Mouse (Mus musculus): ENCODE results near the gene Anxa9. TPM values are rescaled to one million over a fixed set of nuclear protein-coding genes. Genes with fewer than 3 reads are reported as not detected.

Anxa9 gene
- total and polyA plus RNA-seq, 3 experiments: 1.5 to 4.1 (median 2.5) TPM

GRCm38 (mm10) chr3:95290156-95290555 lies 16.8 kb downstream of the Anxa9 start:
- in situ Hi-C loops (cut with MboI; ENCODE audit: low pct_ligation_motif_present, low pct_unique_long_range_greater_than_20kb, low sequenced_read_pairs) (no loop called here), dilution Hi-C loops (cut with MboI; ENCODE audit: extremely low pct_ligation_motif_present, extremely low pct_unique_long_range_greater_than_20kb, low sequenced_read_pairs) (no loop called here)
- H3K79me2 ChIP-seq (replicated peaks; ENCODE audit: control insufficient read depth, extremely low read depth, insufficient read depth, poor library complexity, severe bottlenecking): no peaks in the 10 kb centered on the region
- H3K27me3 ChIP-seq (replicated peaks): no peaks in the 10 kb centered on the region
- H3K27ac ChIP-seq (ENCODE audit: insufficient read depth, low read depth): no peak overlapping the region
- H3K36me3 ChIP-seq (replicated peaks in 1 of 2; ENCODE audit: control insufficient read depth in 1 of 2, insufficient read depth in 1 of 2, low read length in 1 of 2): peaks cover 20 to 43% of the 10 kb centered on the region in 2 experiments
- DNase-seq (ENCODE audit: extremely low read depth): no peak
- no peak overlapping the region for H3K4me2 ChIP-seq (ENCODE audit: insufficient read depth, low read depth, poor library complexity, severe bottlenecking)
- peaks cover 0 to 19% of the 10 kb centered on the region in 2 experiments; a peak in 3 of 4 replicates for H3K4me1 ChIP-seq (ENCODE audit: control insufficient read depth in 1 of 2, insufficient read depth in 2 of 2)
- TF ChIP-seq POLR2A (IDR thresholded peaks at IDR 0.05; ENCODE audit: low read depth, low read length) (no peak), MXI1 (IDR thresholded peaks at IDR 0.05; ENCODE audit: low read depth, low read length) (no peak), ELF1 (IDR thresholded peaks at IDR 0.05; ENCODE audit: low read depth, low read length) (no peak)
- no peak overlapping the region for H3K4me3 ChIP-seq (replicated peaks in 1 of 3; ENCODE audit: low read depth in 2 of 3, low read length in 2 of 3, poor library complexity in 1 of 3)
- no peaks in the 10 kb centered on the region for H3K9me3 ChIP-seq (replicated peaks; ENCODE audit: low read length)
- H3K9ac ChIP-seq (ENCODE audit: insufficient read depth, low read depth): no peak overlapping the region

DNA sequence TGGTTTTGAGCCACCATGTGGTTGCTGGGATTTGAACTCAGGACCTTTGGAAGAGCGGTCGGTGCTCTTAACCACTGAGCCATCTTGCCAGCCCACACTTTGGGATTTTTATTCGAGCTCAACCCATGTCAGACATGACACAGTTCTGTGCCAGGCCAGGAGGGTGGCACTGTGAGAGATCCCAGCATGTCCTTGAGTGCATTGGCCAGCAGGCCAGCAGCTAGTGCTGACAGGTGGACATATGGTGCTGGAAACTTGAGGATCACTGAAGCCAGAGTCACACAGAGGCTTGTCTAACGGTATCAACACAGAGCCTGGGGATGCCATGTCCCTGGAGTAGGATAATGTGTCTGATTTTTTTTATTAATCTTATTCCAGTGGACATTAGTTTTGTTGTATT lies 17.6 kb downstream of the Anxa9 start:
- TF ChIP-seq SIN3A (IDR thresholded peaks at IDR 0.05; ENCODE audit: low read length) (no peak), ZMIZ1 (IDR thresholded peaks at IDR 0.05; ENCODE audit: low read depth, low read length) (no peak), RAD21 (IDR thresholded peaks at IDR 0.05; ENCODE audit: low read depth, low read length) (no peak), USF2 (conservative IDR thresholded peaks at IDR 0.05; ENCODE audit: low read depth, low read length) (no peak), TCF12 (IDR thresholded peaks at IDR 0.05; ENCODE audit: low read depth, low read length) (no peak), HCFC1 (IDR thresholded peaks at IDR 0.05; ENCODE audit: low read depth, low read length) (no peak), NELFE (IDR thresholded peaks at IDR 0.05; ENCODE audit: low read depth, low read length) (no peak)
- H3K9ac ChIP-seq (ENCODE audit: insufficient read depth, low read depth): no peak overlapping the region
- dilution Hi-C loops (cut with MboI; ENCODE audit: extremely low pct_ligation_motif_present, extremely low pct_unique_long_range_greater_than_20kb, low sequenced_read_pairs): no loop called here
- H3K36me3 ChIP-seq (replicated peaks in 1 of 2; ENCODE audit: control insufficient read depth in 1 of 2, insufficient read depth in 1 of 2, low read length in 1 of 2): peaks cover 13 to 36% of the 10 kb centered on the region in 2 experiments
- peaks cover 0 to 19% of the 10 kb centered on the region in 2 experiments; a peak in 3 of 4 replicates for H3K4me1 ChIP-seq (ENCODE audit: control insufficient read depth in 1 of 2, insufficient read depth in 2 of 2)
- H3K27me3 ChIP-seq (replicated peaks): no peaks in the 10 kb centered on the region
- no peaks in the 10 kb centered on the region for H3K9me3 ChIP-seq (replicated peaks; ENCODE audit: low read length)
- no peak for DNase-seq (ENCODE audit: extremely low read depth)
- no peak overlapping the region for H3K27ac ChIP-seq (ENCODE audit: insufficient read depth, low read depth)
- H3K4me2 ChIP-seq (ENCODE audit: insufficient read depth, low read depth, poor library complexity, severe bottlenecking): no peak overlapping the region
- no peak overlapping the region for H3K4me3 ChIP-seq (replicated peaks in 1 of 3; ENCODE audit: low read depth in 2 of 3, low read length in 2 of 3, poor library complexity in 1 of 3)
- no peaks in the 10 kb centered on the region for H3K79me2 ChIP-seq (replicated peaks; ENCODE audit: control insufficient read depth, extremely low read depth, insufficient read depth, poor library complexity, severe bottlenecking)
- in situ Hi-C loops (cut with MboI; ENCODE audit: low pct_ligation_motif_present, low pct_unique_long_range_greater_than_20kb, low sequenced_read_pairs): no loop called here

GRCm38 (mm10) chr3:95287541-95287940 lies 19.4 kb downstream of the Anxa9 start:
- Histone ChIP-seq H3K4me1 (ENCODE audit: control insufficient read depth in 1 of 2, insufficient read depth in 2 of 2) (peaks cover 0 to 14% of the 10 kb centered on the region in 2 experiments; a peak in 2 of 4 replicates), H3K36me3 (replicated peaks in 1 of 2; ENCODE audit: control insufficient read depth in 1 of 2, insufficient read depth in 1 of 2, low read length in 1 of 2) (peaks cover 7 to 26% of the 10 kb centered on the region in 2 experiments), H3K9me3 (replicated peaks; ENCODE audit: low read length) (no peaks in the 10 kb centered on the region), H3K4me3 (replicated peaks in 1 of 3; ENCODE audit: low read depth in 2 of 3, low read length in 2 of 3, poor library complexity in 1 of 3) (no peak overlapping the region), H3K27me3 (replicated peaks) (no peaks in the 10 kb centered on the region), H3K4me2 (ENCODE audit: insufficient read depth, low read depth, poor library complexity, severe bottlenecking) (no peak overlapping the region), H3K79me2 (replicated peaks; ENCODE audit: control insufficient read depth, extremely low read depth, insufficient read depth, poor library complexity, severe bottlenecking) (no peaks in the 10 kb centered on the region), H3K27ac (ENCODE audit: insufficient read depth, low read depth) (no peak overlapping the region), H3K9ac (ENCODE audit: insufficient read depth, low read depth) (no peak overlapping the region)
- in situ Hi-C loops (cut with MboI; ENCODE audit: low pct_ligation_motif_present, low pct_unique_long_range_greater_than_20kb, low sequenced_read_pairs): no loop called here
- dilution Hi-C loops (cut with MboI; ENCODE audit: extremely low pct_ligation_motif_present, extremely low pct_unique_long_range_greater_than_20kb, low sequenced_read_pairs): no loop called here
- no peak for TF ChIP-seq ETS1 (conservative IDR thresholded peaks at IDR 0.05; ENCODE audit: low read depth, low read length)
- TF ChIP-seq PAX5 (IDR thresholded peaks at IDR 0.05; ENCODE audit: low read length): no peak
- TF ChIP-seq NELFE (IDR thresholded peaks at IDR 0.05; ENCODE audit: low read depth, low read length): no peak
- TF ChIP-seq JUND (conservative IDR thresholded peaks at IDR 0.05; ENCODE audit: low read depth, low read length): no peak
- no peak for TF ChIP-seq MXI1 (IDR thresholded peaks at IDR 0.05; ENCODE audit: low read depth, low read length)
- TF ChIP-seq RAD21 (IDR thresholded peaks at IDR 0.05; ENCODE audit: low read depth, low read length): no peak
- TF ChIP-seq KAT2A (IDR thresholded peaks at IDR 0.05; ENCODE audit: insufficient replicate concordance, low read length): no peak
- no peak for TF ChIP-seq ZNF384 (IDR thresholded peaks at IDR 0.05; ENCODE audit: low read depth, low read length)
- no peak for TF ChIP-seq MEF2A (IDR thresholded peaks at IDR 0.05; ENCODE audit: borderline replicate concordance, low read depth, low read length)
- TF ChIP-seq EP300 (IDR thresholded peaks at IDR 0.05; ENCODE audit: low read length): no peak
- no peak for TF ChIP-seq CHD1 (IDR thresholded peaks at IDR 0.05; ENCODE audit: low read depth, low read length)
- no peak for TF ChIP-seq TCF12 (IDR thresholded peaks at IDR 0.05; ENCODE audit: low read depth, low read length)
- no peak for TF ChIP-seq SIN3A (IDR thresholded peaks at IDR 0.05; ENCODE audit: low read length)
- no peak for TF ChIP-seq MAFK (IDR thresholded peaks at IDR 0.05; ENCODE audit: insufficient replicate concordance, low read length)
- no peak for TF ChIP-seq CHD2 (IDR thresholded peaks at IDR 0.05; ENCODE audit: low read length)
- no peak for TF ChIP-seq MAX (IDR thresholded peaks at IDR 0.05; ENCODE audit: low read length)
- TF ChIP-seq POLR2AphosphoS2 (IDR thresholded peaks at IDR 0.05; ENCODE audit: low read depth, low read length): no peak
- DNase-seq (ENCODE audit: extremely low read depth): no peak

Data from CH12.LX (cell line).